Mouse (Mus musculus): ENCODE data around the gene 9430038I01Rik. TPM values are rescaled to one million over a fixed set of nuclear protein-coding genes. Genes with fewer than 3 reads are reported as not detected.

Gene 9430038I01Rik
- polyA plus RNA-seq, 1 experiment from 2014 or later: 17.0 TPM

DNA sequence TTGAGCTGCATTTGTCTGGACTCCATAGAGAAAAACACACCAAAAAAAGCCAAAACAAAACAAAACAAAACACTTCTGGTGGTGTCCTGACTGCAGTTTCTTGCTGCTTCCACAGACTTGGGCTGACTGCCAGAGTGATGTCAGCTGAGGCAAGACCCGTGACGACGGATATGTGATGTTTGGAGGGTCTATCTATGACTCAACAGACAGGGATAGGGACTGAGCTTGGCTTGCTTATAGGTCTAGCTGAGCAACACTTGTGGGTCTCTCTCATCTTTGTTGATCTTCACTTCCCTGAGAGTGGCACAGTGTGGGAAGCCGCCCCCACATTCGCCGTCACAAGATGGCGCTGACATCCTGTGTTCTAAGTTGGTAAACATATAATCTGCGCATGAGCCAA, 4.1 kb upstream of the 9430038I01Rik start:
- no peak overlapping the region for H3K4me3 ChIP-seq (replicated peaks)
- no peak overlapping the region for H3K9ac ChIP-seq (replicated peaks)
- WGBS: 90% methylated on average over 8 of the region's 8 CpGs
- peaks cover 10% of the 10 kb centered on the region for H3K4me1 ChIP-seq
- ATAC-seq (ENCODE audit: low FRiP score): no peak
- H3K36me3 ChIP-seq: no peaks in the 10 kb centered on the region
- H3K27me3 ChIP-seq (replicated peaks): no peaks in the 10 kb centered on the region
- H3K27ac ChIP-seq (replicated peaks): no peak overlapping the region
- no peaks in the 10 kb centered on the region for H3K9me3 ChIP-seq (replicated peaks)
- no peak overlapping the region for H3K4me2 ChIP-seq

GRCm38 (mm10) chr7:137407428-137408058, 3.0 kb downstream of the 9430038I01Rik start:
- H3K27ac ChIP-seq (replicated peaks): no peak overlapping the region
- 73% methylated on average over 1 of the region's 1 CpGs for WGBS
- no peak overlapping the region for H3K4me3 ChIP-seq (replicated peaks)
- H3K9ac ChIP-seq (replicated peaks): no peak overlapping the region
- no peak overlapping the region for H3K4me2 ChIP-seq
- no peaks in the 10 kb centered on the region for H3K36me3 ChIP-seq
- H3K9me3 ChIP-seq (replicated peaks): no peaks in the 10 kb centered on the region
- ATAC-seq (ENCODE audit: low FRiP score): no peak
- H3K27me3 ChIP-seq (replicated peaks): no peaks in the 10 kb centered on the region
- H3K4me1 ChIP-seq: peaks cover 15% of the 10 kb centered on the region

GRCm38 (mm10) chr7:137404146-137404545, 6.4 kb downstream of the 9430038I01Rik start:
- Histone ChIP-seq H3K4me3 (replicated peaks) (no peak overlapping the region), H3K36me3 (no peaks in the 10 kb centered on the region), H3K27ac (replicated peaks) (no peak overlapping the region), H3K4me1 (no peaks in the 10 kb centered on the region), H3K9me3 (replicated peaks) (no peaks in the 10 kb centered on the region), H3K27me3 (replicated peaks) (no peaks in the 10 kb centered on the region), H3K4me2 (no peak overlapping the region), H3K9ac (replicated peaks) (no peak overlapping the region)
- 91% methylated on average over 2 of the region's 2 CpGs for WGBS
- no peak for ATAC-seq (ENCODE audit: low FRiP score)

- no peak for ATAC-seq (ENCODE audit: low FRiP score)
- H3K4me1 ChIP-seq: no peaks in the 10 kb centered on the region
- H3K27me3 ChIP-seq (replicated peaks): no peaks in the 10 kb centered on the region
- H3K36me3 ChIP-seq: no peaks in the 10 kb centered on the region
- no peaks in the 10 kb centered on the region for H3K9me3 ChIP-seq (replicated peaks)
- H3K4me3 ChIP-seq (replicated peaks): no peak overlapping the region
- H3K9ac ChIP-seq (replicated peaks): no peak overlapping the region
- no peak overlapping the region for H3K27ac ChIP-seq (replicated peaks)
- H3K4me2 ChIP-seq: no peak overlapping the region
- WGBS: 91% methylated on average over 4 of the region's 4 CpGs
These were observed 11.6 kb downstream of the 9430038I01Rik start for GRCm38 (mm10) chr7:137398973-137399372.

- Histone ChIP-seq H3K9ac (replicated peaks) (no peak overlapping the region), H3K4me1 (no peaks in the 10 kb centered on the region), H3K27me3 (replicated peaks) (no peaks in the 10 kb centered on the region), H3K27ac (replicated peaks) (no peak overlapping the region), H3K9me3 (replicated peaks) (no peaks in the 10 kb centered on the region), H3K4me3 (replicated peaks) (no peak overlapping the region), H3K4me2 (no peak overlapping the region), H3K36me3 (no peaks in the 10 kb centered on the region)
- ATAC-seq (ENCODE audit: low FRiP score): no peak
- WGBS: 93% methylated on average over 8 of the region's 8 CpGs
These were observed 13.1 kb downstream of the 9430038I01Rik start for GRCm38 (mm10) chr7:137397361-137397910.

GRCm38 (mm10) chr7:137395421-137395820, 15.1 kb downstream of the 9430038I01Rik start:
- no peaks in the 10 kb centered on the region for H3K4me1 ChIP-seq
- no peak overlapping the region for H3K4me3 ChIP-seq (replicated peaks)
- ATAC-seq (ENCODE audit: low FRiP score): no peak
- H3K36me3 ChIP-seq: no peaks in the 10 kb centered on the region
- 79% methylated on average over 4 of the region's 4 CpGs for WGBS
- no peak overlapping the region for H3K4me2 ChIP-seq
- H3K9ac ChIP-seq (replicated peaks): no peak overlapping the region
- H3K27ac ChIP-seq (replicated peaks): no peak overlapping the region
- H3K9me3 ChIP-seq (replicated peaks): no peaks in the 10 kb centered on the region
- no peaks in the 10 kb centered on the region for H3K27me3 ChIP-seq (replicated peaks)

DNA sequence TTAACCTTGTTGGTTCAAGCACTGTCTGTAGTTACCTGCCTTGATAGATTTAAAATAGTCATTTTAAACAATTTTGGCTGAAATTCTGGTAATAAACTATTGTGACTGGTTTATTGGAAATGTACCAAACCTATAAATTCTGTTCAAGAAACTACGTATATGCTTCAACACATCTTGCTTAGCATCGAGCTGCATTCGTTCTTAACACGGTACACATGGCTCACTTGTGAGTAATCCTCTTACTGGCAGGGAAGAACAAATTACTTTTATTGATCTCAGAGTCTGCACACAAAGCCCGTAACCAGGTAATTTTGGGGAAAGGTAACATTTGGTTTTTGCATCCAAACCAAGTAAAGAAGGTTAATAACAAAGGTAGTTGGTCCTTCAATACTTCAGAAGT, 22.7 kb downstream of the 9430038I01Rik start:
- 70% methylated on average over 5 of the region's 5 CpGs for WGBS
- H3K36me3 ChIP-seq: no peaks in the 10 kb centered on the region
- no peak overlapping the region for H3K27ac ChIP-seq (replicated peaks)
- no peak overlapping the region for H3K9ac ChIP-seq (replicated peaks)
- H3K4me3 ChIP-seq (replicated peaks): no peak overlapping the region
- no peaks in the 10 kb centered on the region for H3K27me3 ChIP-seq (replicated peaks)
- no peak for ATAC-seq (ENCODE audit: low FRiP score)
- 0 out of 2 replicates have a peak, but pooled peaks cover 2% of the 10 kb centered on the region for H3K4me1 ChIP-seq
- H3K9me3 ChIP-seq (replicated peaks): no peaks in the 10 kb centered on the region
- no peak overlapping the region for H3K4me2 ChIP-seq

DNA sequence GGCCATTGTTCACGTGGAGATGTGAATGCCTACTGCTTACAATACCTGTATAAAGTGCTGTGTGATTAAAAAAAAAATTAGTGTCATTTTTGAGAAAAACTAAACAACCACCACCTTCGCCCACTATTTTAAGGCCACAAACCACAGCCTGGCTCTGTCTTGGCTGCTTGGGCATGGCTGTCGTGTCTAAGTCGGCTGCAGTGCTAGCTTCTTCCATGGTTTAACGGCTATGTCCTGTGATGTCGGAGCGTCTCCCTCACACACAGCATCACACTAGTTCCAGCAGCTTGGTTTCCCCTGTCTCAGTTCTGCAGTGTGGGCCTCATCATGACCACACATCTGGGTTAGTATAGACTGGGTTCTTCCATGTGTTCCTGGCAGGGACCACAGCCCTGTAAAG, 35.6 kb downstream of the 9430038I01Rik start:
- H3K27ac ChIP-seq (replicated peaks): no peak overlapping the region
- H3K4me3 ChIP-seq (replicated peaks): no peak overlapping the region
- no peak overlapping the region for H3K9ac ChIP-seq (replicated peaks)
- no peaks in the 10 kb centered on the region for H3K4me1 ChIP-seq
- H3K36me3 ChIP-seq: no peaks in the 10 kb centered on the region
- no peaks in the 10 kb centered on the region for H3K9me3 ChIP-seq (replicated peaks)
- no peak for ATAC-seq (ENCODE audit: low FRiP score)
- WGBS: 95% methylated on average over 7 of the region's 7 CpGs
- H3K27me3 ChIP-seq (replicated peaks): no peaks in the 10 kb centered on the region
- no peak overlapping the region for H3K4me2 ChIP-seq

- Histone ChIP-seq H3K9ac (replicated peaks) (no peak overlapping the region), H3K9me3 (replicated peaks) (no peaks in the 10 kb centered on the region), H3K4me3 (replicated peaks) (no peak overlapping the region), H3K27me3 (replicated peaks) (no peaks in the 10 kb centered on the region), H3K4me1 (no peaks in the 10 kb centered on the region), H3K27ac (replicated peaks) (no peak overlapping the region), H3K36me3 (no peaks in the 10 kb centered on the region), H3K4me2 (no peak overlapping the region)
- 69% methylated on average over 4 of the region's 4 CpGs for WGBS
- ATAC-seq (ENCODE audit: low FRiP score): no peak
These were observed 38.8 kb downstream of the 9430038I01Rik start for GRCm38 (mm10) chr7:137371770-137372169.

DNA sequence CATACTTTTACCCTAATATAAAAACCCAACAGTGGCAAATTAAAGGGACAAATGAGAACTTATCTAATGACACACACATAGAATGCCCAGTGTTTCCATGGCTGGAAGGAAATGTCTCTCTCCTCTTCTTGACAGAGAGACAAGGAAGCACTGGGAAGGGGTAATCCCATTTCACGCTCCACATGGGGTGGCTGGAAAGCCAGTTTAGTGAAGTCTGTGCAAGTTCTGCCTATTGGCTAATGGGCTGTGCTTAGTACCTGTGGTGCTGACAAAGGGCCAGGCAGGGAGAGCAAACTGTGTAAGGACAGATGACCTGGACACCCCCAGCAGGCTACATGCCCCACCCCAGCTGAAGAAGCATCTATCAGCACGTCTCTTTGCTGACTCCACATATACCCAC, 40.4 kb downstream of the 9430038I01Rik start:
- 80% methylated on average over 2 of the region's 2 CpGs for WGBS
- Histone ChIP-seq H3K4me1 (no peaks in the 10 kb centered on the region), H3K27ac (replicated peaks) (no peak overlapping the region), H3K27me3 (replicated peaks) (no peaks in the 10 kb centered on the region), H3K36me3 (no peaks in the 10 kb centered on the region), H3K4me2 (no peak overlapping the region), H3K9ac (replicated peaks) (no peak overlapping the region), H3K4me3 (replicated peaks) (no peak overlapping the region), H3K9me3 (replicated peaks) (no peaks in the 10 kb centered on the region)
- ATAC-seq (ENCODE audit: low FRiP score): no peak

DNA sequence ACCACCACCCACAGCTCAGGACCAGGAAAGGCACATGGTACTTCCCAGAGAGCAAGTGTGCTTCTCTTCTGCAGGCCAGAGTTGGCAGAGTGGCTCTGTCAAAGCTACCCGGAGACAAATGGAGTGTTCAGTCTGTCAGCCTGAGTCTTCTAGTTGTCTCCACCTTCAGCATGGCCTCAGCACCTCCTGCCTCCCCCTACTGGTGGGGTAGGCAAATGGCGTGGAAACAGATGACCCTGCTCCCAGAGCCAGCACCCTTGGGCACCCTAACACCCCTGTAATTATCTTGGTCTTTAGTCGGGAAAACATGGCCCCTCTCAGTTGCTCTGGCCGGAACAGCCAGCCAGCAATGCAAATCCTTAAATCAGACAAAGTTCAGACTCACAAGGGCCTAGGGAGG, 43.8 kb downstream of the 9430038I01Rik start:
- no peak overlapping the region for H3K4me3 ChIP-seq (replicated peaks)
- no peaks in the 10 kb centered on the region for H3K4me1 ChIP-seq
- no peak overlapping the region for H3K4me2 ChIP-seq
- no peaks in the 10 kb centered on the region for H3K27me3 ChIP-seq (replicated peaks)
- no peaks in the 10 kb centered on the region for H3K9me3 ChIP-seq (replicated peaks)
- no peak for ATAC-seq (ENCODE audit: low FRiP score)
- no peak overlapping the region for H3K27ac ChIP-seq (replicated peaks)
- no peaks in the 10 kb centered on the region for H3K36me3 ChIP-seq
- WGBS: 81% methylated on average over 4 of the region's 4 CpGs
- H3K9ac ChIP-seq (replicated peaks): no peak overlapping the region

GRCm38 (mm10) chr7:137365056-137365455, 45.5 kb downstream of the 9430038I01Rik start:
- WGBS: 89% methylated on average over 8 of the region's 8 CpGs
- H3K4me3 ChIP-seq (replicated peaks): no peak overlapping the region
- no peaks in the 10 kb centered on the region for H3K4me1 ChIP-seq
- no peaks in the 10 kb centered on the region for H3K36me3 ChIP-seq
- no peak overlapping the region for H3K9ac ChIP-seq (replicated peaks)
- no peak for ATAC-seq (ENCODE audit: low FRiP score)
- no peak overlapping the region for H3K4me2 ChIP-seq
- H3K27me3 ChIP-seq (replicated peaks): no peaks in the 10 kb centered on the region
- H3K9me3 ChIP-seq (replicated peaks): no peaks in the 10 kb centered on the region
- no peak overlapping the region for H3K27ac ChIP-seq (replicated peaks)
